Mouse (Mus musculus): ENCODE results near the gene Grasp.
A peak's percentile ranks its signal among the peaks of the same experiment; 100 is the strongest.

Grasp gene

GRCm38 (mm10) chr15:101228866-101229590 lies 5.0 kb downstream of the Grasp start:
- DNase-seq (ENCODE audit: low spot score): no peak

- DNase-seq (ENCODE audit: low spot score): no peak
Measured at GRCm38 (mm10) chr15:101230503-101230902, 6.5 kb downstream of the Grasp start.

DNA sequence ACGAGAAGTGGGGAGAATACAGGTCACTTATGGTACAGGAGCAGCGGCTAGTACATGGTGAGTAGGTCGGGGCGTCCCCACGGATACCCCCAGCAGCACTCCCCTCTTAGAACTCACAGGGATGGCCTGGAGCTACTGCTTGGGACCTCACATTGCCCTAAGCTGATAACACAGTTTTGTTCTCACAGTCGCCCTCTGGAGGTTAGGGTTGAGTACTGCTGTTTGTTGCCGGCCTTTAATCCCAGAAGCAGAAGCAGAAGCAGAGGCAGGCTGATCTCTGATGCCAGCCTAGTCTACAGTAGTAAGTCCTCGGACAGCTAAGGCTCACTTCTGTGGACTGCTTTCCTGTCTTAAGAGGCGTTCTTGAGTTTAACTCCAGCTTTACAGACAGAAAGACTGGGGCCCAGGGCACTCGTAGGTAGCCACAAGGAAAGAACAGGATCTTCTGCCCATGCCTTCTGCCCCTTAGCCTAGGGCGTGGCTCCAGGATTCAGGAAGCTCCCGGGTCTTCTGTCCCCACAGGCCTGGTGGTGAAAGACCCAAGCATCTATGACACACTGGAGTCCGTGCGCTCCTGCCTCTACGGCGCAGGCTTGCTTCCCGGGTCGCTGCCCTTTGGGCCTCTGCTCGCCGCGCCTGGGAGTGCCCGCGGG lies 7.1 kb downstream of the Grasp start:
- DNase-seq (ENCODE audit: low spot score): no peak

GRCm38 (mm10) chr15:101231648-101232180 lies 7.7 kb downstream of the Grasp start:
- no peak for DNase-seq (ENCODE audit: low spot score)

GRCm38 (mm10) chr15:101232607-101233006 lies 8.6 kb downstream of the Grasp start:
- DNase-seq (ENCODE audit: low spot score): no peak

DNA sequence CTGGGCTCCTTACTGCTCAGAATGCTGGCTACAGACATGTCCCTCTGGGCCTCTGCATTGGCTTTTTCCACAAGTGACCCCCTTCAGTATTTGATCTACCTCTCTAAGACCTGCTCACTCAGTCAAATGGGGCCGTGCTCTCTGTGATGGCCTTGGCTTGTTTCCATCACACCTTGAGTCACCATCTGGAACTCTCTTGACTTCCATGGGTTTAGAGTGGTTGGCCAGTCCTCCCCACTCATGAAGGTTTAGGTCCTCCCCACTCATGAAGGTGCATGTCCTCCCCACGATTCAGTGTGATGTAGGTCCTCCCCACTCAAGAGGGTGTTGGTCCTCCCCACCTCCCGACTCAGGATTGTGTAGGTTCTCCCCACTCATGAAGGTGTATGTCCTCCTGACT lies 9.2 kb downstream of the Grasp start:
- DNase-seq (ENCODE audit: low spot score): no peak

GRCm38 (mm10) chr15:101233641-101234275 lies 9.8 kb downstream of the Grasp start:
- DNase-seq (ENCODE audit: low spot score): no peak

- DNase-seq (ENCODE audit: low spot score): no peak
Measured at GRCm38 (mm10) chr15:101234611-101235341, 10.8 kb downstream of the Grasp start.

DNA sequence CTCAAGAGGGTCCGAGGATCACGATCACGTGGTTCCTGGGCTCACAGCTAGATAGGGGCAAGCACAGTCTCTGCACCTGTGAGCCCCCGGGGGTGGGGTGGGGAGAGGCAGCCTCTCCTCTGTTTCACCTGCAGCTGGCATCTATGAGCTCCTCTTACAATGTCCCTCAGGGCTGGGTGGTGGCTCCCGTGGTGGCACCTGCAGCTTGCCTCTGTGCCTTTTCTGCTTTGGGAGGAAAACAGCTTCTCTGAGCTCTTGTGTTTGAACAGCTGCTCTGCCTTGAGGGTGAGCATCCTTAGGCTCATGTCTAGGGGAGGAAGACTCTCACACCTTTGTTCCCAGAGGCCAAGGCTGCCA lies 11.3 kb downstream of the Grasp start:
- no peak for DNase-seq (ENCODE audit: low spot score)

DNA sequence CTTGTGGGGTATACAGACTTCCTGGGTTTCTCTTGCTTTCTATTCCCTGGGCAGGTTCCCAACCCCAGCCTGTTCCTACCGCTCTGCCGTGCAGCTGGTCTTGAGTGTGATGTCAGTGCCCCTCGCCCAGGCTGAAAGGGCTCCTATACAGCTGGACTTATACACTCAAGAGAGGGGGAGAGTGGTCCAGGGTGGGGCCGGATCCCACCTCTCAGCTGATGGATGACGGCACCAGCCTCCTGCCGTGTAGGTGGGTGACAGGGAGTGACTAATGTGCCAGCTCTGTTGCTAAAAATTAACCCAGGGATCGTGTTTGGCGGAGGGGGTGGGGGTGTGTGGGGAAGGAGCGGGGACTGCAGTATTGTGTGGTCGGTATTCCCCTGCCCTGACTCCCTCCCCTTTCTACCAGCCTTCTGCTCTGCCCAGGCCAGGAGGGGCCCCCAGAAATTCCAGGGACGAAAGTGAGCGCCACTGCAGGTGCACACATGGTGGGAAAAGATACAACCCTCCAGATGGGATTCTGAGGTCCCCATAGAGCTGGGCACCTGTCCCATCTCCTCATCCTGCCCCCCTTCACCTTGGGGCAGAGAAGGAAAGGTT lies 11.8 kb downstream of the Grasp start:
- DNase-seq (ENCODE audit: low spot score): no peak

- DNase-seq (ENCODE audit: low spot score): peak; percentile 72
Measured at GRCm38 (mm10) chr15:101236878-101237277, 12.9 kb downstream of the Grasp start.

DNA sequence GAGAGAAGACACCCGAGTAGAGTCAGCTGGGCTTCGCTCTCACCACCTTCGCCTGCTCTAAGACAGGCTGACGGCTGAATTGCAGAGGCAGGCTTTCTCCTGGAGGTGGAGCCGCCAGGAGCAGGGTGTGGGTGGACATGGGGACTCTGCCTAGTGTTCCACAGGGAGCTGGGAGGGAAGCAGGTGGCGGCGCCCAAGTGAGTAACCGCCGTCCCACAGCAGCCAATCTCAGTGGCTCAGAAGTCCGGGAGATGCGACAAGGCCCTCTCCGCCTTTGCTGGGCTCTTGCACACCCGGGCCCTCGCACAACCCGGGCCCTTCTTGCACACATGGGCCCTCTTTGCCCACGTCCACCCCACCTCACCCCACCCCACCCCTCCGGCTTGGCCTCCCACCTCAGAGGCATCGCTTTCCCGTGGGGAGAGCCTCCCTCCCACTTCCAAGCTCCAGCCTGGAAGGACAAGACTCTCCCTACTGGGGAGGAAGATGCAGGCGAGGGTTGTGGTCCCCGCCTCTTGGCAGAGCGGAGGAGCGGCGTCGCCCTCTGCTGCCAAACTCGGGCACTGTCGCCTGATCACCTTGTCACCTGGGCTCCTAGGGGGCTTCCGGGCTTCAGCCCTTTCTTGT lies 15.0 kb downstream of the Grasp start:
- DNase-seq (ENCODE audit: low spot score): peak; percentile 48

DNA sequence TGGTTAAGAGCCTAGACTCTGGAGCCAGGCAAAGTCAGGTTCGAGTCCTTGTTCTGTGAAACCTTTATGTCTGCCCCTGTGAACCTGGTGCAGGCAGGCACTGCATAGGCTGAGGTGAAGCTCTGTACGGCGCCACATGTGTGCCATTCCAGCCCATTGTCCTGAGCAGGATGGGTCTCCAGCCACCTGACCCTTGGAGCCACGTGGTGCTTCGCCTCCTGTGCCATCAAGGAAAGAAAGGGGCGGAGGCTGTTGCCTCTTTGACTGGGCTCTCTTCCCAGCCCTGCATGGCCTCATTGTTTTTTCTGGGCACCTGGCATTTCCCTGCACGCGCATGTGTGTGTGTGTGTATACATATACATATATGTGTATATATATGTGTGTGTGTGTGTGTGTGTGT lies 15.8 kb downstream of the Grasp start:
- no peak for DNase-seq (ENCODE audit: low spot score)

DNA sequence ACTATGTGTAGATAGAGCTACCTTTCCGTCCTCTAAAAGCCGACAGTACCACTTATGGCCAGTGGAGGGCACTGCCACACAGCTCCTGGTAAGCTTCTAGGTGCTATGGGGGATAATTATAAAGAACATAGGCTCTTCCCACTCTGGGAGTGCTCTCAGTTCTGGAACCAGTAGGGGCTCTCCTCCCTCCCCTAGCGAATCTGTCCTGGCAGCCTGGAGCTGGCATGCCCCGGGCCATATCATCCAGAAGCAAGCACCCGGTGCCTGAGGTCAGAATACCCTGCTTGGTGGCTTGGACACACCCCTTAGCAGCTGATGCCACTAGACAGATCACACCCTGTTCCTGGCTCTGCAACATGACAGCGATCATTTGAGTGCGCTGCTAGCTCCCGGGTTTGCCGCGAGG lies 16.8 kb downstream of the Grasp start:
- peak; percentile 80 for DNase-seq (ENCODE audit: low spot score)

- no peak for DNase-seq (ENCODE audit: low spot score)
Measured at GRCm38 (mm10) chr15:101241236-101241635, 17.2 kb downstream of the Grasp start.

GRCm38 (mm10) chr15:101241853-101242252 lies 17.9 kb downstream of the Grasp start:
- DNase-seq (ENCODE audit: low spot score): no peak

DNA sequence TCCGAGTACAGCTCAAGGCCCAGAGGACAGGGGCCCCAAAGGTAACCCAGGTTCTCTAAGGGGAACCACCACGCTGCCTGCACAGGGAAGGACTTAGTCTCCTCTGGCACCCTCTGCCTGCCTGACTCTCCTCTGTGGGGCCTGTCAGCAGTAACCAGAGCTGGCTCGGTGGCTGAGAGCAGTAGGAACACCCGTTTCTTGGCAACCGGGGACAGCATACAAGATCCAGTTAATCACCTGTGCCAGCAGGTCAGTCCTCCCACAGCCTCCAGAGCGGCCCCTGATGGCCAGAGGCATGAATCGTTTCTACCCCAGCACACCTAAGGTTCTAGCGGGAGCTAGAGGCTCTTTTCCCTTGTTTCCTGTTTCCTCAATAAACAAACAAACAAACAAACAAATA lies 18.7 kb downstream of the Grasp start:
- DNase-seq (ENCODE audit: low spot score): peak; percentile 54

DNA sequence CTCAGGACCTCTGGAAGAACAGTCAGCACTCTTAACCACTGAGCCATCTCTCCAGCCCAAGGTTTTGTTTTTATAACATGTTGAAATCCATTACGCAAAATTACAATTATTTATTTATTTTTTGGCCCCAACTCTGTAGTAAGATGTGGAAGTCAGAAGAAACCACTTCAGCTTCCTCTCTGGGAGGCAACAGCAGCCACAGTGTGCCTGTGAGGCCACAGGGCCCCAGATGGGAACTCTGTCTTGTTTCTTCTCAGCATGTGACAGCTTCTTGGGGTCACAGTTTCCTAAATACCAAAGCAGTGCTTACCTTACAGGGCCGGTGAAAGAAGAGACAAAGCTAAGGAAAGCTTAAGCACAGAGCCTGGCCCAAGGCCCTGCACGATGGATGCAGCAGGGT lies 20.0 kb downstream of the Grasp start:
- DNase-seq (ENCODE audit: low spot score): no peak

DNA sequence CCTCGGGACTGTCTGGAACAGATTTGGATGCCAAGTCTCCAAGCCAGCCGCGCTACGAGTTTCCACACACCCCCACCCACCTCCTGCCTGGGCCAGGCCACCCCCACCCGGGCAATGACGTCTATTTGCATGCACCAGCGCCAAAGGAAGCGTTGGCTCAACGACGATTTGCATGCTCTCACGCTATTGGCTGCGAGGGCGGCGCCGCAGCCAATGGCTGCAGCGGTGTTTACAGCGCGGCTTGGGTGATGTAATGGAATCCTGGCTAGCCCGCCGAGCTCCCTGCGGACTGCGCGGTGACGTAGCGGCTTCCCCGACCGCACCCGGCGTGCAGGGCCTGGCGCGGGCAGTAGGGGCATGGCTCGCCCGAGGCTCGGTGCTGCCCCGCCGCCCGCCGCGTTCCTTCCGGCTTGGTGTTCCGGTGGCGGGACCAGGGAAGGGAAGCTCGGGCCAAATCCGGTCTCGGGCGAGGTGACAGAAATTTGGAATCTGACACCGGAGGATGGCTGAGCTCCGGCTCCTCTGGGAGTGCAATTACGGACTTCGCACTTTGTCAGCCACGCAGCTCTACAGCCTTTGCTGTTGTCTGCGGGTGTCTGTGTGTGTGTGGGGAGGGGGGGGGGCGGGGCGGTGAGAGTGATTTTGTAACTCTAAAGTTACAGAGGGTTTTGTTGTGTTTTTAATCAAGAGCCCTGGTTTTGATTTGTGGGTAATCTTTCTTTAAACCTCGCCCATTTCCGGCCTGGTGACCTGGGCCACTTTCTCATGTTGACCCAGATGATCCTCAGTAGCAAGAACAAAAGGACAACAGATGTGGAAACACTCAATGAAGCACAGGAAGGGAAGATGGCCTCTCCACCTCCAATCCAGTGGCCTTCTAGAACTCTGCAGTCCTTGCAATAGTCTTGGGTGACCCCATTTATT lies 22.5 kb downstream of the Grasp start:
- DNase-seq (ENCODE audit: low spot score): peak; percentile 86

DNA sequence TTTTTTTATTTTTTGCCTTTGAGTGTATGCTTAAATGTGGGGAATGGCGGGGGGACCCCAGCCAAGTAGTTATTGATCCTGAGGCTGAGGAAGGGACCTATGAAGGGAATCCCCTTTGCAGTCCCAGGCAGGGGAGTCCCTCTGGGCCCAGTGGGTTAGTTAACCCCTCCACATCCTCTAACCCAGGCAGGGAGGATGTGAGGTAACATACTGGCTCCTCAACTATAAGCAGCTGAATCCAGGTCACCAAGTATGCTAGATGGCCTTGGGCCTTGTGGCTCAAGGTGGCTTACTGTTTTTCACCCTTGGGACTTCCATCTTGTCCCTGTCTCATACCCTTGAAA lies 23.1 kb downstream of the Grasp start:
- DNase-seq (ENCODE audit: low spot score): no peak
